Mouse (Mus musculus): ENCODE measurements around the gene Arhgef33. TPM values are rescaled to one million over a fixed set of nuclear protein-coding genes. Genes with fewer than 3 reads are reported as not detected.
"Not testable (repeated sequence)": the region's sequence is repeated elsewhere in the genome, so short reads cannot be mapped to it uniquely, and the experiment has no call there.

Arhgef33 gene
- not detected for polyA plus RNA-seq (2012; fragmentation: generic; extraction: Trizol)
- long read RNA-seq, experiment 1, result 0 reads
- long read RNA-seq, experiment 2, result 0 reads

- Histone ChIP-seq H3K27me3 (ENCODE audit: control insufficient read depth, insufficient read depth, insufficient read length) (no peaks in the 10 kb centered on the region), H3K4me3 (ENCODE audit: insufficient read depth, poor library complexity, severe bottlenecking) (no peak within 1 kb of the TSS), H3ac (ENCODE audit: control insufficient read depth, insufficient read length, low read depth) (no peak within 1 kb of the TSS), H3K79me2 (ENCODE audit: control insufficient read depth, insufficient read depth) (no peaks in the 10 kb centered on the region), H3K36me3 (ENCODE audit: control insufficient read depth, insufficient read depth) (no peaks in the 10 kb centered on the region), H3K79me3 (ENCODE audit: low read depth) (no peaks in the 10 kb centered on the region)
- TF ChIP-seq CEBPB (IDR thresholded peaks at IDR 0.05; ENCODE audit: low read depth), result no peak
- TF ChIP-seq MAX (IDR thresholded peaks at IDR 0.05), result no peak
- TF ChIP-seq MYOG (IDR thresholded peaks at IDR 0.05; ENCODE audit: control insufficient read depth, extremely low read depth, insufficient read length), result no peak
- TF ChIP-seq USF1 (IDR thresholded peaks at IDR 0.05; ENCODE audit: low read depth), result no peak
- TF ChIP-seq MYOD1 (IDR thresholded peaks at IDR 0.05; ENCODE audit: control insufficient read depth, insufficient read length, low read depth), result no peak
- TF ChIP-seq FOSL1 (IDR thresholded peaks at IDR 0.05; ENCODE audit: insufficient read depth, low read length, poor library complexity, severe bottlenecking), result no peak
- TF ChIP-seq CTCF (IDR thresholded peaks at IDR 0.05; ENCODE audit: control insufficient read depth, insufficient read depth, insufficient read length), result no peak
Observed at GRCm38 (mm10) chr17:80307251-80307650, at the start of gene Arhgef33. Arhgef33 (plus strand) TSS chr17:80307407.

- Histone ChIP-seq H3K79me3 (ENCODE audit: low read depth) (no peaks in the 10 kb centered on the region), H3K36me3 (ENCODE audit: control insufficient read depth, insufficient read depth) (peaks cover 61% of the 10 kb centered on the region), H3K79me2 (ENCODE audit: control insufficient read depth, insufficient read depth) (no peaks in the 10 kb centered on the region), H3K4me3 (ENCODE audit: insufficient read depth, poor library complexity, severe bottlenecking) (no peak overlapping the region), H3ac (ENCODE audit: control insufficient read depth, insufficient read length, low read depth) (no peak overlapping the region), H3K27me3 (ENCODE audit: control insufficient read depth, insufficient read depth, insufficient read length) (no peaks in the 10 kb centered on the region)
- TF ChIP-seq FOSL1 (IDR thresholded peaks at IDR 0.05; ENCODE audit: insufficient read depth, low read length, poor library complexity, severe bottlenecking) (no peak), CTCF (IDR thresholded peaks at IDR 0.05; ENCODE audit: control insufficient read depth, insufficient read depth, insufficient read length) (no peak), MAX (IDR thresholded peaks at IDR 0.05) (no peak), CEBPB (IDR thresholded peaks at IDR 0.05; ENCODE audit: low read depth) (no peak), MYOG (IDR thresholded peaks at IDR 0.05; ENCODE audit: control insufficient read depth, extremely low read depth, insufficient read length) (no peak), USF1 (IDR thresholded peaks at IDR 0.05; ENCODE audit: low read depth) (no peak), MYOD1 (IDR thresholded peaks at IDR 0.05; ENCODE audit: control insufficient read depth, insufficient read length, low read depth) (no peak)
Observed at GRCm38 (mm10) chr17:80267065-80267464, 40.1 kb upstream of the Arhgef33 start.

- H3K27me3 ChIP-seq (ENCODE audit: control insufficient read depth, insufficient read depth, insufficient read length), result no peaks in the 10 kb centered on the region
- no peak overlapping the region for H3K4me3 ChIP-seq (ENCODE audit: insufficient read depth, poor library complexity, severe bottlenecking)
- H3K79me3 ChIP-seq (ENCODE audit: low read depth), result no peaks in the 10 kb centered on the region
- TF ChIP-seq MYOG (IDR thresholded peaks at IDR 0.05; ENCODE audit: control insufficient read depth, extremely low read depth, insufficient read length) (no peak), CTCF (IDR thresholded peaks at IDR 0.05; ENCODE audit: control insufficient read depth, insufficient read depth, insufficient read length) (no peak), USF1 (IDR thresholded peaks at IDR 0.05; ENCODE audit: low read depth) (no peak), CEBPB (IDR thresholded peaks at IDR 0.05; ENCODE audit: low read depth) (no peak), MYOD1 (IDR thresholded peaks at IDR 0.05; ENCODE audit: control insufficient read depth, insufficient read length, low read depth) (no peak), MAX (IDR thresholded peaks at IDR 0.05) (no peak), FOSL1 (IDR thresholded peaks at IDR 0.05; ENCODE audit: insufficient read depth, low read length, poor library complexity, severe bottlenecking) (no peak)
- H3ac ChIP-seq (ENCODE audit: control insufficient read depth, insufficient read length, low read depth), result no peak overlapping the region
- no peaks in the 10 kb centered on the region for H3K79me2 ChIP-seq (ENCODE audit: control insufficient read depth, insufficient read depth)
- peaks cover 65% of the 10 kb centered on the region for H3K36me3 ChIP-seq (ENCODE audit: control insufficient read depth, insufficient read depth)
Observed at GRCm38 (mm10) chr17:80268151-80268550, 39.1 kb upstream of the Arhgef33 start.

- not testable (repeated sequence) for H3ac ChIP-seq (ENCODE audit: control insufficient read depth, insufficient read length, low read depth); H3K4me3 ChIP-seq (ENCODE audit: insufficient read depth, poor library complexity, severe bottlenecking); H3K27me3 ChIP-seq (ENCODE audit: control insufficient read depth, insufficient read depth, insufficient read length); H3K79me2 ChIP-seq (ENCODE audit: control insufficient read depth, insufficient read depth); H3K79me3 ChIP-seq (ENCODE audit: low read depth)
- peaks cover 68% of the 10 kb centered on the region for H3K36me3 ChIP-seq (ENCODE audit: control insufficient read depth, insufficient read depth)
Observed at GRCm38 (mm10) chr17:80270622-80271021, 36.6 kb upstream of the Arhgef33 start.

GRCm38 (mm10) chr17:80278255-80278654 is 29.0 kb upstream of the Arhgef33 start:
- peaks cover 5% of the 10 kb centered on the region for H3K79me2 ChIP-seq (ENCODE audit: control insufficient read depth, insufficient read depth)
- no peaks in the 10 kb centered on the region for H3K27me3 ChIP-seq (ENCODE audit: control insufficient read depth, insufficient read depth, insufficient read length)
- no peak overlapping the region for H3K4me3 ChIP-seq (ENCODE audit: insufficient read depth, poor library complexity, severe bottlenecking)
- no peaks in the 10 kb centered on the region for H3K79me3 ChIP-seq (ENCODE audit: low read depth)
- TF ChIP-seq CTCF (IDR thresholded peaks at IDR 0.05; ENCODE audit: control insufficient read depth, insufficient read depth, insufficient read length), result no peak
- TF ChIP-seq MYOG (IDR thresholded peaks at IDR 0.05; ENCODE audit: control insufficient read depth, extremely low read depth, insufficient read length), result no peak
- no peak for TF ChIP-seq USF1 (IDR thresholded peaks at IDR 0.05; ENCODE audit: low read depth)
- no peak for TF ChIP-seq MYOD1 (IDR thresholded peaks at IDR 0.05; ENCODE audit: control insufficient read depth, insufficient read length, low read depth)
- TF ChIP-seq CEBPB (IDR thresholded peaks at IDR 0.05; ENCODE audit: low read depth), result no peak
- peaks cover 52% of the 10 kb centered on the region for H3K36me3 ChIP-seq (ENCODE audit: control insufficient read depth, insufficient read depth)
- H3ac ChIP-seq (ENCODE audit: control insufficient read depth, insufficient read length, low read depth), result no peak overlapping the region

- Histone ChIP-seq H3ac (ENCODE audit: control insufficient read depth, insufficient read length, low read depth) (no peak overlapping the region), H3K79me2 (ENCODE audit: control insufficient read depth, insufficient read depth) (peaks cover 11% of the 10 kb centered on the region), H3K27me3 (ENCODE audit: control insufficient read depth, insufficient read depth, insufficient read length) (no peaks in the 10 kb centered on the region), H3K36me3 (ENCODE audit: control insufficient read depth, insufficient read depth) (peaks cover 41% of the 10 kb centered on the region), H3K79me3 (ENCODE audit: low read depth) (peaks cover 5% of the 10 kb centered on the region), H3K4me3 (ENCODE audit: insufficient read depth, poor library complexity, severe bottlenecking) (no peak overlapping the region)
- TF ChIP-seq USF1 (IDR thresholded peaks at IDR 0.05; ENCODE audit: low read depth) (no peak), FOSL1 (IDR thresholded peaks at IDR 0.05; ENCODE audit: insufficient read depth, low read length, poor library complexity, severe bottlenecking) (no peak), MYOG (IDR thresholded peaks at IDR 0.05; ENCODE audit: control insufficient read depth, extremely low read depth, insufficient read length) (no peak), CEBPB (IDR thresholded peaks at IDR 0.05; ENCODE audit: low read depth) (no peak), MYOD1 (IDR thresholded peaks at IDR 0.05; ENCODE audit: control insufficient read depth, insufficient read length, low read depth) (no peak), MAX (IDR thresholded peaks at IDR 0.05) (no peak), CTCF (IDR thresholded peaks at IDR 0.05; ENCODE audit: control insufficient read depth, insufficient read depth, insufficient read length) (no peak)
Observed at GRCm38 (mm10) chr17:80279340-80280070, 27.7 kb upstream of the Arhgef33 start.

All from C2C12 (cell line).